ENCODE assay signal across 19 mouse cellular contexts in genomic region chr2:29625573-29626200, GRCm38 (mm10). TPM values are rescaled to one million over a fixed set of nuclear protein-coding genes. Genes with fewer than 3 reads are reported as not detected.
DNase-seq lines count a peak whose midpoint lies in the region; ATAC-seq and TF ChIP-seq lines count a peak whose summit lies in the region.
"Had no signal": no experiment of that assay in that cellular context is flagged by ENCODE, and none has a peak within 500 bp of the region (broad histone marks: within the 10 kb centered on the region; RNA-seq: fewer than 3 reads in every experiment).

No protein-coding gene starts in this region.

- no peaks in the 10 kb centered on the region for H3K9me3 ChIP-seq in heart, embryonic 15.5 days (replicated peaks)
- no peaks in the 10 kb centered on the region for H3K9me3 ChIP-seq in CH12.LX (replicated peaks; ENCODE audit: low read length)
- H3K9me3 ChIP-seq: forebrain, embryonic 13.5 days; limb, embryonic 13.5 days; liver, embryonic 13.5 days; midbrain, embryonic 15.5 days had no signal

- TF ChIP-seq POLR2A in CH12.LX (IDR thresholded peaks at IDR 0.05; ENCODE audit: low read depth, low read length) = no peak
- TF ChIP-seq POLR2A in myocyte (IDR thresholded peaks at IDR 0.05; ENCODE audit: insufficient read length, low read depth) = no peak

- TF ChIP-seq RAD21 in CH12.LX (IDR thresholded peaks at IDR 0.05; ENCODE audit: low read depth, low read length) = no peak

- H3K4me2 ChIP-seq in heart, embryonic 15.5 days = no peak overlapping the region
- H3K4me2 ChIP-seq in CH12.LX (ENCODE audit: insufficient read depth, low read depth, poor library complexity, severe bottlenecking) = no peak overlapping the region
- peak overlapping the region; percentile 90 for H3K4me2 ChIP-seq in myocyte (ENCODE audit: low read depth)
- H3K4me2 ChIP-seq: forebrain, embryonic 13.5 days; limb, embryonic 13.5 days; liver, embryonic 13.5 days; lung, embryonic 14.5 days; midbrain, embryonic 15.5 days had no signal

- H3K4me1 ChIP-seq in heart, embryonic 15.5 days (replicated peaks) = peaks cover 72% of the 10 kb centered on the region
- H3K4me1 ChIP-seq in CH12.LX (ENCODE audit: control insufficient read depth in 1 of 2, insufficient read depth in 2 of 2) = peaks cover 60 to 80% of the 10 kb centered on the region in 2 experiments

- no peak overlapping the region for H3ac ChIP-seq in myocyte (ENCODE audit: control insufficient read depth, insufficient read length)

- no peak for TF ChIP-seq CTCF in gastrocnemius, adult 2 months (IDR thresholded peaks at IDR 0.05)
- no peak for TF ChIP-seq CTCF in CH12.LX (conservative IDR thresholded peaks at IDR 0.05 in 1 of 2, IDR thresholded peaks at IDR 0.05 in 1 of 2; ENCODE audit: low read depth in 2 of 2, low read length in 2 of 2)

- TF ChIP-seq EP300 in CH12.LX (IDR thresholded peaks at IDR 0.05; ENCODE audit: low read length) = no peak

- H3K79me2 ChIP-seq in CH12.LX (replicated peaks; ENCODE audit: control insufficient read depth, extremely low read depth, insufficient read depth, poor library complexity, severe bottlenecking) = peaks cover 79% of the 10 kb centered on the region
- peaks cover 94% of the 10 kb centered on the region for H3K79me2 ChIP-seq in myocyte (ENCODE audit: control insufficient read depth, insufficient read depth)

- WGBS in heart, embryonic 15.5 days = 91% methylated on average over 8 of the region's 8 CpGs

- intact Hi-C loops in gastrocnemius, adult 2 months (cut with DNase I) = no loop called here

- in situ Hi-C loops in CH12.LX (cut with MboI; ENCODE audit: low pct_ligation_motif_present, low pct_unique_long_range_greater_than_20kb, low sequenced_read_pairs) = loop anchor here (5.0 kb wide), 1 partner anchor 47 kb away; no protein-coding TSS in a partner anchor

- dilution Hi-C loops in CH12.LX (cut with MboI; ENCODE audit: extremely low pct_ligation_motif_present, extremely low pct_unique_long_range_greater_than_20kb, low sequenced_read_pairs) = no loop called here

- H3K4me3 ChIP-seq in gastrocnemius, adult 2 months = no peak overlapping the region; the same call in 1 of the 2 replicates
- H3K4me3 ChIP-seq in heart, embryonic 15.5 days = no peak overlapping the region
- H3K4me3 ChIP-seq in CH12.LX (replicated peaks in 1 of 3; ENCODE audit: low read depth in 2 of 3, low read length in 2 of 3, poor library complexity in 1 of 3) = no peak overlapping the region
- H3K4me3 ChIP-seq in myocyte = no peak overlapping the region
- H3K4me3 ChIP-seq: forebrain, embryonic 13.5 days; limb, embryonic 13.5 days; liver, embryonic 13.5 days; midbrain, embryonic 15.5 days had no signal

- DNase-seq in gastrocnemius, adult 2 months = no peak
- DNase-seq in gastrocnemius, postnatal 10 days = no peak
- no peak for DNase-seq in heart, postnatal 4 days
- DNase-seq in CH12.LX (ENCODE audit: extremely low read depth) = no peak
- DNase-seq: cerebellum, adult 11-12 months; cerebellum, postnatal 14 days; kidney, adult 18-20 months; kidney, postnatal 4 days; liver, embryonic 13.5 days; lung, embryonic 14.5 days; right cerebral cortex, adult 18-20 months; right cerebral cortex, postnatal 4 days had no signal

- H3K27ac ChIP-seq in gastrocnemius, adult 2 months = peak overlapping the region; percentile 96
- peak overlapping the region; percentile 54; the same call in 1 of the 2 replicates for H3K27ac ChIP-seq in heart, embryonic 15.5 days
- peak overlapping the region; percentile 99 for H3K27ac ChIP-seq in CH12.LX (ENCODE audit: insufficient read depth, low read depth)
- H3K27ac ChIP-seq: forebrain, embryonic 13.5 days; limb, embryonic 13.5 days; liver, embryonic 13.5 days; midbrain, embryonic 15.5 days had no signal

- no peaks in the 10 kb centered on the region for H3K36me3 ChIP-seq in heart, embryonic 15.5 days
- peaks cover 12 to 58% of the 10 kb centered on the region in 2 experiments for H3K36me3 ChIP-seq in CH12.LX (replicated peaks in 1 of 2; ENCODE audit: control insufficient read depth in 1 of 2, insufficient read depth in 1 of 2, low read length in 1 of 2)
- no peaks in the 10 kb centered on the region for H3K36me3 ChIP-seq in myocyte (ENCODE audit: control insufficient read depth, insufficient read depth)
- H3K36me3 ChIP-seq: midbrain, embryonic 15.5 days had no signal

- H3K27me3 ChIP-seq in heart, embryonic 15.5 days = no peaks in the 10 kb centered on the region
- H3K27me3 ChIP-seq in CH12.LX (replicated peaks) = no peaks in the 10 kb centered on the region
- no peaks in the 10 kb centered on the region for H3K27me3 ChIP-seq in myocyte (ENCODE audit: control insufficient read depth, insufficient read depth, insufficient read length)
- H3K27me3 ChIP-seq: forebrain, embryonic 13.5 days; limb, embryonic 13.5 days; liver, embryonic 13.5 days; midbrain, embryonic 15.5 days; Patski had no signal

- no peak for ATAC-seq in heart, embryonic 15.5 days (replicated peaks; ENCODE audit: insufficient number of reproducible peaks, insufficient read depth, low FRiP score, low read depth)
- no peak for ATAC-seq in megakaryocyte, adult 5-6 weeks (ENCODE audit: poor library complexity, severe bottlenecking)
- ATAC-seq: forebrain, embryonic 13.5 days; midbrain, embryonic 15.5 days had no signal

- no peak overlapping the region for H3K9ac ChIP-seq in heart, embryonic 15.5 days
- peak overlapping the region; percentile 28; the same call in 1 of the 2 replicates for H3K9ac ChIP-seq in CH12.LX (ENCODE audit: insufficient read depth, low read depth)
- H3K9ac ChIP-seq: forebrain, embryonic 13.5 days; limb, embryonic 13.5 days; liver, embryonic 13.5 days; lung, embryonic 14.5 days; midbrain, embryonic 15.5 days had no signal

TF ChIP-seq in CH12.LX, 34 proteins besides CTCF, POLR2A, EP300 and RAD21:
- TF ChIP-seq CHD1 (IDR thresholded peaks at IDR 0.05; ENCODE audit: low read depth, low read length) (0 out of 2 replicates have a peak, but pooled peaks have one; percentile 69), TCF12 (IDR thresholded peaks at IDR 0.05; ENCODE audit: low read depth, low read length) (no peak), RCOR1 (conservative IDR thresholded peaks at IDR 0.05; ENCODE audit: low read depth, low read length) (no peak), ZKSCAN1 (IDR thresholded peaks at IDR 0.05; ENCODE audit: borderline replicate concordance, low read depth, low read length) (peak; percentile 100)

TF ChIP-seq in myocyte, 11 proteins besides CTCF, POLR2A, EP300 and RAD21:
- no peak for TF ChIP-seq MYOG (IDR thresholded peaks at IDR 0.05; ENCODE audit: control insufficient read depth in 1 of 3, insufficient read depth in 1 of 3, insufficient read length in 2 of 3, low read depth in 2 of 3)

RNA-seq across cellular contexts. Expression of gene Rapgef1, which starts 6.2 kb away (rescaled TPM):
- total RNA-seq in gastrocnemius, adult 2 months (2021) = 100 to 1,000 TPM; 135 to 139 TPM
- total RNA-seq in gastrocnemius, postnatal 10 days (2021) = 10 to 100 TPM; 90.9 to 92.2 TPM
- polyA plus RNA-seq in heart, embryonic 15.5 days (2015; fragmentation: Nextera tagmentation; extraction: Ambion mirVana) = 11.6 and 15.5 TPM in 2 replicates
- 10 to 100 TPM; 96.3 to 98.4 TPM for total RNA-seq in heart, postnatal 4 days (2021)
- total RNA-seq in CH12.LX (2012; rRNA removed) = 149 and 185 TPM in 2 replicates
- 84.0 and 86.5 TPM in 2 replicates for total RNA-seq in CH12.LX (2014; rRNA removed)
- 143 and 170 TPM in 2 replicates for polyA plus RNA-seq in CH12.LX (2012; ENCODE audit: insufficient read length, low read depth)
- 74.5 TPM for polyA plus RNA-seq in myocyte (2012; fragmentation: generic; extraction: Trizol)
- 20.1 and 20.2 TPM in 2 replicates for total RNA-seq in megakaryocyte, adult 5-6 weeks (2015)
- total RNA-seq in megakaryocyte, adult 5-6 weeks (2017) = 22.7 and 22.8 TPM in 2 replicates
